Mouse (Mus musculus) splenic B cell, adult 2 months (primary cell): ENCODE measurements around the gene Eno2.

Experiments used
- DNase-seq: peaks from one replicate; pipeline ENCODE4 v3.0.0-alpha.2; 2011; ENCODE audit warnings: low read depth, low spot score
- H3K27me3 ChIP-seq: 2 replicates; pipeline ENCODE4 v1.6.1; 2012; ENCODE audit warnings: mild to moderate bottlenecking, low read length, moderate library complexity, mixed read lengths; ENCODE audit not compliant: control insufficient read depth, poor library complexity, insufficient read depth, severe bottlenecking
- H3K36me3 ChIP-seq: 2 replicates; pipeline ENCODE4 v1.6.1; 2012; ENCODE audit warnings: mild to moderate bottlenecking, low read length, moderate library complexity, mixed read lengths; ENCODE audit not compliant: control insufficient read depth, poor library complexity, insufficient read depth, severe bottlenecking

Eno2 gene

DNA sequence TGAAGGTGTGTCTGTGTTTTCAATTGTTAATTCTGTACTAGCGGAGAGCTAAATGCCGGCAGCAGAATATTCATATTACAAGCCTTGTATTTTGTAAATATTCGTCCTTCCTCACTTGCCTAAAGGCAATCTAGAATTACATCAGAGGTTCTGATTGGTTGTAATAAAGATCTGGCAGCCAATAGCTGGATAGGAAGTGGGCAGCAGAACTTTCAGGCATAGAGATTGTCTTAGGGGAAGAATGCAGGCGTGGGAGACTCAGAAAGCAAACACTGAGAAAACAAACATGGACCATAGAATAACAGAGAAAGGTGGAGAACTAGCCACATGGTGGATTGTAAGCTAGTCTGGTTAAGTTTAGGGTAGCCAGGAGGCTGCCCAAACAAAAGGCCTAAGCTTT is 20.6 kb upstream of the Eno2 start:
- Histone ChIP-seq H3K27me3 (no peaks in the 10 kb centered on the region), H3K36me3 (no peaks in the 10 kb centered on the region)
- DNase-seq: no peak

- DNase-seq: no peak
- Histone ChIP-seq H3K36me3 (no peaks in the 10 kb centered on the region), H3K27me3 (no peaks in the 10 kb centered on the region)
These were observed 20.0 kb upstream of the Eno2 start for GRCm38 (mm10) chr6:124789519-124789918.

DNA sequence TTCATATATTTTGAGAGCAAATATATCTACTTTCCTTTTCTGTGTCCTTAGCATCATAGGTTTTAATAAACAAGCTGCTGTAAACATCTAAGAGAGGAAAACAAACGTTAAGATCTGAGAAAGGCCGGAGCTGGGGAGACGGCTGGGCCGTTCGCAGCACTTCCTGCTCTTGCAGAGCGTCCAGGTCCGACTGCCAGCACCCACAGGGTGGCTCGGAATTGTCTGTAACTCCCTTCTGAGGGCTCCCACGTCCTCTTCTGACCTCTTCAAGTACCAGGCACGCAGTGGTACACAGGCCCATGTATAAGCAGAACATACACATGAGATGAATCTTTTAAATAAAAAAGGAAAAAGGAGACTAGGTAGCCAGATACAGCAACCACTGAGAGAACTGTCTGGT is 18.2 kb upstream of the Eno2 start:
- DNase-seq: no peak
- Histone ChIP-seq H3K27me3 (no peaks in the 10 kb centered on the region), H3K36me3 (no peaks in the 10 kb centered on the region)

GRCm38 (mm10) chr6:124786756-124787420 is 17.4 kb upstream of the Eno2 start:
- H3K36me3 ChIP-seq: no peaks in the 10 kb centered on the region
- DNase-seq: no peak
- no peaks in the 10 kb centered on the region for H3K27me3 ChIP-seq

- Histone ChIP-seq H3K36me3 (no peaks in the 10 kb centered on the region), H3K27me3 (no peaks in the 10 kb centered on the region)
- peak; percentile 64 for DNase-seq
These were observed 13.0 kb upstream of the Eno2 start for GRCm38 (mm10) chr6:124782436-124782835.

DNA sequence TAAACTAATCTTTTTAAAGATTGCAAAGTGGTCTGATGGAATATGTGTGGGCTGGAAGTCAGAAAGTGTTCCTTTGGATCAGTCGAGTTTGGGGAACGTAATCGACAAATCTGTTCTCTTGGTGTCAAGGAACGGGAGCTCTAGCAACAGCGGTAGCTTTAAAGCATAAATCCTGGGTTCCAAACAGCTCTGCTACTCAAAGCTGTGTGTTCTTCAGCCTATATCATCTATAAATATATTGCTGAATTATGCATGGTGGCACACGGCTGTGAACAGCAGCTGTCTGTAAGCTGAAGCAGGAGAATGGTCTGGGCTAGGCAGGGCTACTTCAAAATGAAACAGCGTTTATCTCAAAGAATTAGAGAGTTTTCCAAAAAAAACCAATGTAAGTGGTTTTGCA is 11.4 kb upstream of the Eno2 start:
- no peaks in the 10 kb centered on the region for H3K36me3 ChIP-seq
- DNase-seq: no peak
- H3K27me3 ChIP-seq: no peaks in the 10 kb centered on the region

GRCm38 (mm10) chr6:124779984-124780416 is 10.5 kb upstream of the Eno2 start:
- no peak for DNase-seq
- H3K36me3 ChIP-seq: no peaks in the 10 kb centered on the region

DNA sequence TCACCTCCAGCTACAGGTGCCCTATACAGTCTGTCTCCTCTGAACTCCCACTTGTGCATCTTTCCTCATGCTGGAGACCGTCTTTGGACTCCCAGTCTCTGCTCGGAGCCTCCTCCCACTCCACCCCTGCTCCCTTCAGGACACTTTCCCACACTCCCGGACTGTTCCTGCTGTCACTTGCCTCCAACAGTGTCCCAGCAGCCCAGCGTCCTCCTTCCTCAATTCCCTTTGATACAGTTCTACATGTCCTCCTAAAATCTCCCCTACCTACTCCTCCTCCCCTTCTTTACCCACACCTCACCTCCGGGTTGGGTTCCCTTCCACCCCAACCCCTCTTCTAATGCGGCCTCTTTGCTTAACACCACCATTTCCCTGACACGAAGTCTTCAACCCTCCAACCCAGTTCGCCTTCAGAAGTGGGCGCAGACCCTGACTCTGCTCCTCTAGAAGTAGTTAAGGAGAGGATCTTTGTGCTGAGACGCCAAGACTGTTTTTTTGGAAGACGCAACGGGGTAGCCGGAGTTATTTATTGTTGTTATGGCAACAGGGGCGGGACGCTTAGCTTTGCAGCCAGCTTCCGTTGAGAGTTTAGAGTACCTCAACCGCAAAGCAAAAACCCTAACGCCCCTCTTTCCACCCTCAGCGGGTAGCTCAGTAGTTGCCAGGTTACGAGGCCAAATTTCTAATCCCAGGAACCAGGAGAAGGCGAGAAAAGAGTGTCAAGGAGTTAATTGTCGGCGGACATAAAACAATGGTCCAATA is 9.9 kb upstream of the Eno2 start, which contains the start of gene Lrrc23:
Lrrc23 (minus strand) TSS at position 506 of the 762 bp plus-strand sequence.
- peak; percentile 78 for DNase-seq
- Histone ChIP-seq H3K36me3 (no peaks in the 10 kb centered on the region), H3K27me3 (no peaks in the 10 kb centered on the region)

More at GRCm38 (mm10) chr6:124779984-124780416, 10.5 kb upstream of the Eno2 start:
- H3K27me3 ChIP-seq: no peaks in the 10 kb centered on the region

DNA sequence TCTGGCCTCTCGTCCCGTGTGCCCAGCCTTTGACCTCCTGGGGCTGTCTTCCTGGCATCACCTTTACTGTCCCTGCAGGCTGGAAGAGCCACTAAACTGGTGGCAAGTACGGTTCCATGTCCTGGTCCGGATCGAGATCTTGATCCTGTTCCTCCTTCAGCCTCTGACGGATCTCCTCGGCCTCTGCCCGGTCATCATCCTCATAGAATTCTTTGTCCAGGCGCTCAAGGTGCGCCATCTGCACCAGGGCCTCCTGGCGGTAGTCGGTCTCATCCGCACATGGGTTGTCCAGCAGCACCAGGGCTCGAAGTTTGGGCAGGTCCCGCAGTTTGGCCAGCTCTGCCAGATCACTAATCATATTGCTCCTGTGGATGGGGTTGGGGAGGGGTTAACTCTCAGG is 1.0 kb upstream of the Eno2 start:
- DNase-seq: no peak
- Histone ChIP-seq H3K27me3 (no peaks in the 10 kb centered on the region), H3K36me3 (no peaks in the 10 kb centered on the region)

DNA sequence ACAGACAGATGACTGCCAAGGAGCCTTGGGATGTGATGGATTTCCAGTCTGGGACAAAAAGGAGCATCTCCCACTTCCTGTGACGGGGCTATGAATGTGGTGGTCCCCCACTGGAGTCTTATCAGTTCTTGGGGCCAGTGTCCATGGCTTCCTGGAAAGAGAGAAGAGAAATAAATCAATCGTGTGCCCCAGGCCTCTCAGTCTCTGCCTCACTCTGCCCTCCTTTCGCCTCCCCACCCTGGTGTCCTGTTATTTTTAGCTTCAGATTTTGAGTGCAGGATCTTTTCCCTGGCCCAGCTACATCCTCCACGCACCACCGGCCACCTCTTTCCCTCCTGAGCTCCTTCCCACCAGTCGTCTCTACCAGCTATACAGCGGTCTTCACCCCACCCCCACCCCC is 540 bp upstream of the Eno2 start:
- Histone ChIP-seq H3K36me3 (no peaks in the 10 kb centered on the region), H3K27me3 (no peaks in the 10 kb centered on the region)
- no peak for DNase-seq

DNA sequence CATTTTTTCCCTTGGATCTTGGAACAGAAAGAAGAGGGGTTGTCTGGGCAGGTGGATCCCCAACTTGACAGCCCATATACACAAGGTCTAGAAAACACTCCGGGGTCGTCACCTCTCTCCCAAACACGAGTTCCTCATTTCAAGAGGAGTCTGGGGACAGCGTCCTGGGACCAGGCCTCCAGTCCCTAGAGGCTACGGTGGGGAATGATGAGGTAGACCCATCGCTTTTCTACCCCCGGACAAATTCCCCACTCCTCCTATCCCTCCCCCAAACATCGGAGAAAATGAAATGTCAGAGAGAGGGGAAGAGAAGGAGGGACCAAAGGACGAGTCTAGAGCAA is 799 bp downstream of the Eno2 start:
- no peak for DNase-seq
- Histone ChIP-seq H3K27me3 (no peaks in the 10 kb centered on the region), H3K36me3 (no peaks in the 10 kb centered on the region)

- Histone ChIP-seq H3K36me3 (no peaks in the 10 kb centered on the region), H3K27me3 (no peaks in the 10 kb centered on the region)
- DNase-seq: peak; percentile 24
These were observed 1.4 kb downstream of the Eno2 start for GRCm38 (mm10) chr6:124767920-124768703.

DNA sequence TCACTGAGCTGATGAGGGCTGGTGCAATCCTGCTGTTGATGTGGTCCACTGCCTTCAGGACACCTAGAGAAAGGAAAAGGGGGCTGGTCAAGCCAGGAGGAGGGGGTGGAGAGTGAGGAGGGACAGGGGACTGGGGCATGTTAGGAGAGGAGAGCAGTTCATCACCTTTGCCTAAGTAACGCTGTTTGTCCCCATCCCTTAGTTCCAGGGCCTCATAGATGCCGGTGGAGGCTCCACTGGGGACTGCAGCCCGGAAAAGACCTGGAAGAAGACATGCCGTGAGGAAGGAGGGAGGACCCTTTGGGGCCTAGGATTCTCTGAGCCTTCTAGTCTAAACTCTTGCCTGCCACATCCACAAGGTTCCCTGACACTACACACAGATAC is 1.9 kb downstream of the Eno2 start:
- Histone ChIP-seq H3K27me3 (no peaks in the 10 kb centered on the region), H3K36me3 (no peaks in the 10 kb centered on the region)
- no peak for DNase-seq

DNA sequence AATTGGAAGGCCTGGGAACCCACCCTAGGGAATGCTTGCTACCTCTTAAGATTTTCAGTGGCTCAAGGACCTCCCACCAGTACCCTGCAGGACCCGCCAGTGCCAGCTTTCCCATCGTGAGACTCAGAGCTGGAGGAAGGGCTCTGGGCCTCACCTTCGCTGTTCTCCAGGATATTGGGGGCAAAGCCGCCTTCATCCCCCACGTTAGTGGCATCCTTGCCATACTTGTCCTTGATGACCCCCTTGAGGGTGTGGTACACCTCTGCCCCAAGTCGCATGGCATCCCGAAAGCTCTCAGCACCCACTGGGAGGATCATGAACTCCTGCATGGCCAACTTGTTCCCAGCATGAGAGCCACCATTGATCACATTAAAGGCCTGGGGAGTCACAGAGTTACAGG is 3.5 kb downstream of the Eno2 start:
- Histone ChIP-seq H3K36me3 (no peaks in the 10 kb centered on the region), H3K27me3 (no peaks in the 10 kb centered on the region)
- DNase-seq: no peak

DNA sequence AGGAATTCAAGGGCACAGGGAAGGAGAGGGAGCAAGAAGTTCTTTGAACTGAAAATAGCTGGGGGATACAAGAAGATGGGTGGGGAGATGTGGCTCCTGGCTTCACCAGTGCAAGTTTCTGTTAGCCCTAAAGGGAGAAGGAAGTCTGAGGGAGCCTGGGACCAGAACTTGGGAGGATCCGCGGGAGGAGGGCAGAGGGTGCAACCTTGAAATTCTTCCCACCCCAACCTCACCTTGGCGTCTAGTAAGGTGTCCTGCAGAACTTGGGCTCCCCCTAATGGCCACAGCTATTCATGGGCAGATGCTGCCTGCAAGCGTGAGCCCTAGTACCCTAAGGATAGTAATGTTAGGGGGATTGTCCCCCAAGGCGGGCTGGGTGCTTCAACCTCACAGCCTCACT is 10.2 kb downstream of the Eno2 start:
- DNase-seq: peak; percentile 94
- no peaks in the 10 kb centered on the region for H3K27me3 ChIP-seq
- no peaks in the 10 kb centered on the region for H3K36me3 ChIP-seq
